Mouse (Mus musculus) intestine, embryonic 16.5 days (tissue): ENCODE data around the gene Zbtb7a. TPM values are rescaled to one million over a fixed set of nuclear protein-coding genes. Genes with fewer than 3 reads are reported as not detected.

Experiments used
- ATAC-seq: fragments of 200-750 bp; cut with Nextera tagmentation; 2 replicates; pipeline ENCODE4 v1.8.0; 2017; ENCODE audit warnings: moderate TSS enrichment, moderate library complexity
- H3K27ac ChIP-seq: fragments of 300-500 bp; sonication (generic); 2 replicates; pipeline ENCODE4 v1.5.1; 2014; ENCODE audit warnings: mild to moderate bottlenecking, low read length
- H3K27me3 ChIP-seq: fragments of 300-500 bp; sonication (generic); replicated peaks from 2 replicates; pipeline ENCODE4 v1.6.1; 2014; ENCODE audit warnings: low read length, control low read depth, mixed read lengths; ENCODE audit not compliant: control insufficient read depth, insufficient read depth
- H3K36me3 ChIP-seq: fragments of 300-500 bp; sonication (generic); 2 replicates; pipeline ENCODE4 v1.6.1; 2014; ENCODE audit warnings: low read length, control low read depth; ENCODE audit not compliant: control insufficient read depth, insufficient read depth
- H3K4me1 ChIP-seq: fragments of 300-500 bp; sonication (generic); 2 replicates; pipeline ENCODE4 v1.6.1; 2014; ENCODE audit warnings: low read length, control low read depth, mixed read lengths; ENCODE audit not compliant: control insufficient read depth, insufficient read depth
- H3K4me2 ChIP-seq: fragments of 300-500 bp; sonication (generic); 2 replicates; pipeline ENCODE4 v1.6.1; 2014; ENCODE audit warnings: low read depth, low read length, control low read depth
- H3K4me3 ChIP-seq: fragments of 300-500 bp; sonication (generic); 2 replicates; pipeline ENCODE4 v1.5.1; 2014; ENCODE audit warnings: mild to moderate bottlenecking, low read length
- H3K9ac ChIP-seq: fragments of 300-500 bp; sonication (generic); 2 replicates; pipeline ENCODE4 v1.6.1; 2014; ENCODE audit warnings: low read depth, low read length
- H3K9me3 ChIP-seq: fragments of 300-500 bp; sonication (generic); 2 replicates; pipeline ENCODE4 v1.6.1; 2016; ENCODE audit warnings: low read length, control low read depth; ENCODE audit not compliant: control insufficient read depth
- WGBS: fragments of 180-500 bp; shearing (Covaris S2); extraction: QIAGEN DNeasy Blood & Tissue Kit; methylation state at CpG from one replicate; pipeline ENCODE4 v1.1.7; 2014; 5-methylcytosine and 5-hydroxymethylcytosine counted together
- polyA plus RNA-seq: library from polyadenylated mRNA; unstranded; fragments of >200 nt; fragmentation: Nextera tagmentation; extraction: Ambion mirVana; gene quantifications from 2 replicates; pipeline ENCODE4 v1.2.1, GENCODE M21; 2015

Gene Zbtb7a
- polyA plus RNA-seq = 46.2 and 47.4 TPM in 2 replicates

- no peaks in the 10 kb centered on the region for H3K27me3 ChIP-seq
- H3K36me3 ChIP-seq = no peaks in the 10 kb centered on the region
- peak within 1 kb of the TSS; percentile 91 for H3K4me2 ChIP-seq
- H3K4me3 ChIP-seq = peak within 1 kb of the TSS; percentile 90
- no peak for ATAC-seq
- H3K9me3 ChIP-seq = no peaks in the 10 kb centered on the region
- H3K27ac ChIP-seq = peak within 1 kb of the TSS; percentile 99
- peaks cover 21% of the 10 kb centered on the region for H3K4me1 ChIP-seq
- 4% methylated on average over 41 of the region's 41 CpGs for WGBS
- peak within 1 kb of the TSS; percentile 95 for H3K9ac ChIP-seq
Measured at GRCm38 (mm10) chr10:81134966-81135681, at the start of gene Zbtb7a. Zbtb7a (plus strand) TSS chr10:81135220.

- no peaks in the 10 kb centered on the region for H3K27me3 ChIP-seq
- WGBS = 44% methylated on average over 2 of the region's 2 CpGs
- no peak overlapping the region for H3K9ac ChIP-seq
- H3K4me2 ChIP-seq = no peak overlapping the region
- no peak for ATAC-seq
- peaks cover 2% of the 10 kb centered on the region; the same call in 1 of the 2 replicates for H3K9me3 ChIP-seq
- no peak overlapping the region for H3K4me3 ChIP-seq
- no peak overlapping the region for H3K27ac ChIP-seq
- H3K4me1 ChIP-seq = 0 out of 2 replicates have a peak, but pooled peaks cover 7% of the 10 kb centered on the region
- H3K36me3 ChIP-seq = peaks cover 2% of the 10 kb centered on the region; the same call in 1 of the 2 replicates
Measured at GRCm38 (mm10) chr10:81087021-81087420, 48.0 kb upstream of the Zbtb7a start.

DNA sequence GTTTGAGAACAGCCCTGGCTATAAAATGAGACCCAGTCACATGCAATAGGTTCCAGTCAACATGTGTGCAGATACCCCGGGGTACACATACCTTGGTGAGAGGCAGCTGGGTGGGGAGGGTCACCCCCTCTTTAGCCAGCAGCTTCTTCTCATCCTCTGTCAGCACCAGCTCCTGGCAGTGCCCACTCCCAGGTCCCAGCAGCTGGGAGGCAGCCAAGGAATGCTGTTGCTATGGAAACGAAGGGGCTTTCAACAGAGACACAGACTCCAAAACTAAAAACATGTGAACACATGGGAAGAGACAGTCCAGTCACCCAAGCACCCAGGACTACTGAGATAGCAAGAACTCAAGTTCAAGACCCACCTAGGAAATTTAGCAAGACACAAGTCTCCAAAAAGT is 45.8 kb upstream of the Zbtb7a start:
- no peaks in the 10 kb centered on the region for H3K27me3 ChIP-seq
- no peak overlapping the region for H3K4me3 ChIP-seq
- no peak overlapping the region for H3K4me2 ChIP-seq
- WGBS = 50% methylated on average over 2 of the region's 2 CpGs
- H3K9ac ChIP-seq = peak overlapping the region; percentile 14; the same call in 1 of the 2 replicates
- H3K27ac ChIP-seq = no peak overlapping the region
- peaks cover 13% of the 10 kb centered on the region for H3K4me1 ChIP-seq
- ATAC-seq = no peak
- H3K36me3 ChIP-seq = peaks cover 2% of the 10 kb centered on the region; the same call in 1 of the 2 replicates
- H3K9me3 ChIP-seq = peaks cover 2% of the 10 kb centered on the region; the same call in 1 of the 2 replicates

DNA sequence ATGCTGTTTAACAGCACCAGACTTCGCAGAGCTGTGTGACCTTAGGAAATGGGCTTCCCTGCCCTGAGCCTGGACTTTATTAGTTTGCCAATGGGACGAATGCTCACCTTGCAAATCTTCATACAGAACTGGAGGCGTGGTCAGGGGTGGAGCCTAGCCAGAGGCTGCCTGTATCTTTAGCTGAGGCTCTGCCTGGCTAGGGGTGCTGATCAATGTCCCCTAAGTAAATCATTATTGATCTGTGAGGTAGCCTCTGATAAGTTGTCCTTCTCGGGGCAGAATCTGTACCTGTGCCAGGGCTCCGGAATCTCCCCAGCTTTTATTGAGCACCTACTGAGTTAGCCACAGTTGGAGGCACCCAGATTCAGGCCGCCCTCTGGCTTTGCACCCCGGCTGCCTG is 44.4 kb upstream of the Zbtb7a start:
- Histone ChIP-seq H3K4me1 (peaks cover 13% of the 10 kb centered on the region), H3K27me3 (no peaks in the 10 kb centered on the region), H3K9ac (peak overlapping the region; percentile 61; the same call in 1 of the 2 replicates), H3K27ac (peak overlapping the region; percentile 64), H3K9me3 (peaks cover 2% of the 10 kb centered on the region; the same call in 1 of the 2 replicates), H3K4me3 (peak overlapping the region; percentile 38), H3K36me3 (peaks cover 2% of the 10 kb centered on the region; the same call in 1 of the 2 replicates), H3K4me2 (peak overlapping the region; percentile 26)
- peak; percentile 20; the same call in 1 of the 2 replicates for ATAC-seq
- 60% methylated on average over 7 of the region's 7 CpGs for WGBS

- Histone ChIP-seq H3K27me3 (no peaks in the 10 kb centered on the region), H3K36me3 (peaks cover 2% of the 10 kb centered on the region; the same call in 1 of the 2 replicates), H3K27ac (peak overlapping the region; percentile 76), H3K9ac (peak overlapping the region; percentile 61; the same call in 1 of the 2 replicates), H3K4me2 (no peak overlapping the region), H3K4me1 (peaks cover 16% of the 10 kb centered on the region), H3K9me3 (0 out of 2 replicates have a peak, but pooled peaks cover 4% of the 10 kb centered on the region), H3K4me3 (peak overlapping the region; percentile 38)
- 38% methylated on average over 22 of the region's 22 CpGs for WGBS
- ATAC-seq = peak; percentile 68
Measured at GRCm38 (mm10) chr10:81092465-81093250, 42.4 kb upstream of the Zbtb7a start.

- WGBS = 51% methylated on average over 9 of the region's 9 CpGs
- H3K9ac ChIP-seq = no peak overlapping the region
- 0 out of 2 replicates have a peak, but pooled peaks cover 3% of the 10 kb centered on the region for H3K9me3 ChIP-seq
- peaks cover 13% of the 10 kb centered on the region for H3K4me1 ChIP-seq
- H3K4me2 ChIP-seq = no peak overlapping the region
- no peaks in the 10 kb centered on the region for H3K36me3 ChIP-seq
- peak overlapping the region; percentile 84 for H3K27ac ChIP-seq
- H3K27me3 ChIP-seq = no peaks in the 10 kb centered on the region
- peak; percentile 93 for ATAC-seq
- no peak overlapping the region for H3K4me3 ChIP-seq
Measured at GRCm38 (mm10) chr10:81094931-81095678, 39.9 kb upstream of the Zbtb7a start.

- peaks cover 20% of the 10 kb centered on the region for H3K36me3 ChIP-seq
- peak within 1 kb of the TSS; percentile 72 for H3K4me2 ChIP-seq
- ATAC-seq = peak; percentile 94
- H3K4me3 ChIP-seq = peak within 1 kb of the TSS; percentile 97
- peak within 1 kb of the TSS; percentile 99 for H3K9ac ChIP-seq
- peak within 1 kb of the TSS; percentile 100 for H3K27ac ChIP-seq
- under 1% methylated on average over 56 of the region's 56 CpGs for WGBS
- no peaks in the 10 kb centered on the region for H3K9me3 ChIP-seq
- no peaks in the 10 kb centered on the region for H3K27me3 ChIP-seq
- peaks cover 20% of the 10 kb centered on the region for H3K4me1 ChIP-seq
Measured at GRCm38 (mm10) chr10:81105565-81106112, 29.4 kb upstream of the Zbtb7a start, which contains the start of gene Map2k2. Map2k2 (plus strand) TSS chr10:81105915.

DNA sequence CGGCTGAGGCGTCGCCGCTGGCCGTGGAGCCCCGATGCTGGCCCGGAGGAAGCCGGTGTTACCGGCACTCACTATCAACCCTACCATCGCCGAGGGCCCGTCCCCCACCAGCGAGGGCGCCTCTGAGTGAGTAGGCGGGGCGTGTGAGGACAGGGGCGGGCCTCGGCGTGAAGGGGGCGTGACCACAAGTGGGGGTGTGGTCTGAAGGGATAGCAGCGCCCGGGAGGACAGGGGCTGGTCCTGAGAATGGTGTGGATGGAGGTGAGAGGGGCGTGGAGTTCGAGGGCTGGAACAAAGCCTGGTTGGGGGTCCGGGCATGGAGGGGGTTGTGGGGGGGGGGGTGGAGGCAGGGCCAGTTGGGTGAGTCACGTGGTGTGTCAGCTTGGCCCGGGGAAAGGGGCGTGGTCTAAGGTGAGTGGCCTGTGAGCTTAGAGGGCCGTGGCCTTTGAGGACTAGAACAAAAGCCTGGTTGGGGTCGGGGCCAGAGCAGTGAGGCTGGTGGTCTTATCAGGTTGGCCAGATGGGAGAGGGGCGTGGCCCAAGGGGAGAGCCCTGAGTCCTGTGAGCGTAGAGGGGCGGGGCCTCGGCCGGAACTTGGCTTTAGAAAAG is 28.8 kb upstream of the Zbtb7a start:
- H3K9ac ChIP-seq = peak overlapping the region; percentile 99
- H3K4me1 ChIP-seq = peaks cover 20% of the 10 kb centered on the region
- H3K9me3 ChIP-seq = no peaks in the 10 kb centered on the region
- peak overlapping the region; percentile 97 for H3K4me3 ChIP-seq
- peak overlapping the region; percentile 100 for H3K27ac ChIP-seq
- peak; percentile 88 for ATAC-seq
- peaks cover 25% of the 10 kb centered on the region for H3K36me3 ChIP-seq
- peak overlapping the region; percentile 72 for H3K4me2 ChIP-seq
- H3K27me3 ChIP-seq = no peaks in the 10 kb centered on the region
- under 1% methylated on average over 34 of the region's 35 CpGs for WGBS
